Mouse (Mus musculus) gastrocnemius, postnatal 36 days (tissue): ENCODE results near the gene Nos1ap. TPM values are rescaled to one million over a fixed set of nuclear protein-coding genes. Genes with fewer than 3 reads are reported as not detected.

ENCODE experiments used
- DNase-seq, 2 experiments: peaks; one replicate each; pipeline ENCODE4 v3.0.0; 2022
- intact Hi-C: fragments of 180-260 bp; cut with DNase I; formaldehyde crosslinking; loops from one replicate; pipeline ENCODE4 v1.15.1; 2025
- total RNA-seq, 2 experiments: library from RNA; stranded (reverse); gene quantifications; 2 replicates each; pipeline ENCODE4 v1.2.3; 2021

Nos1ap gene
- total RNA-seq, 2 experiments from 2014 or later, result 1.0 to 1.7 TPM

DNA sequence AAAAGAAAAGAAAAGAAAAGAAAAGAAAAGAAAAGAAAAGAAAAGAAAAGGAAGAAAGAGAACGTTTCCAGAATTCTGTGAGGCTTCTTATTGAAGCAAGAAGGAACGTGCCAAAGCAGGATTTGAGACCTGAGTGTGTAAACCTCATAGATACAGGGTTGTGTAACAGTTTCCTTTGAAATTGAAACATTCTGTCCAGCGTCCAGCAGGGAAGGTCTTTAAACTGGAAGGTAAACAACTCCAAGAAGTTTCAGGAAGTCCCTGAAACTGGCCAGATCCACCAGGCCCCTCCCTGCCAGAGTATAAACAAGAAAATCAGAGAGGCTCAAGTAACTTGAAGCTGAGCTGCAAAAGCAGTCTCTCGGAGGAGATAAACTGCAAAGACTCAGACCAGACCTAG lies 870 bp upstream of the Nos1ap start:
- no peak for DNase-seq
- intact Hi-C loops, result no loop called here

DNA sequence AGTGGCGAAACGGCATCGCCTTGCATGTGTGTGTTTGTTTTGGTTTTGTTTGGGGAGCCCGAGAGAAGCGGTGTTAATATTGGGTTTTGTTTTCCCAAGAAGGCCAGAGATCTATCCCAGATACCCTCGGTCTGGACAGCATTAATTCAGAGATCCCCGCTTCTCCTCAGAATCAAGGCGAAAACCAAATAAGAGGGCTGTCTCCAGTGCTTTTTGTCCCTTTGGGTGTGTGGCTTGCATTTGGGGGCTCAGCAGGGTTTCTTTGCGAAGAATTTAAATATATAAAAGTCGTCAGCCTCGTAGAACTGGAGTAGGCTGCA lies 340 bp upstream of the Nos1ap start:
- DNase-seq, result no peak
- intact Hi-C loops, result no loop called here

DNA sequence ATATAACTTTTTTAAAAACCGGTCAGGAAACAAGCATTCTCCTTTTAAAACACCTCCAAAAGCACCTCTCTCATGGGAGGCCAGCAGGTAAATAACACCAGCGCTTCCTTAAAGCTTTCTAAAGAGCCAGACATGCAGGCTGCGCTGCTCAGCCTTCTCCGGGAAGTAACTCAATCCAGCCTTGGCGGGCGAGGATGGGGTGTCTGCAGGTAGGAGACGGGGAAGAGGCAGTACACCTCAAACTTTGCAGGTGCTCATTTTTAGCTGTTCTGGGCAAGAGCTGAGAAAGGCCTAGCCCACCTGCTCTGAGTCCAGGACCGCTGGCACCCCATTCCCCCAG lies 812 bp downstream of the Nos1ap start:
- intact Hi-C loops, result no loop called here
- DNase-seq, result no peak

DNA sequence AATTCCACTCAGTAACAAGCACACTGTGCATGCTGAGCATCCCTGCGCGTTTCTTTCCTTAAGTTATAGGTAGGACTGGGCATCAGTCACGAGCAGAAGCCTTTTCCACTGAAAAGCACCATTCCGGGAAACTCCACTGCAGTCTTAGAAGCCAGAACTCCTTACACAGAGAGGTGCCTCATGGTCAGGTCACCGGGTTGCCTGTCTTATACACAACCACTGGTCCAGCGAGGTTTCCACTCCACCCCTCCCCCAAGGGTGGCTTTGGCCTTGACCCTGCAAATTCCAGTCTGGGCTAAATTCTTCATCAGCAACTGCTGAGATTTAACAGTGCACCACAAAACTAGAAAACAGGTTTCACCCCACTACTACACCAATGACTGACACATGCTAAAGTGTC lies 1.3 kb downstream of the Nos1ap start:
- no peak for DNase-seq
- intact Hi-C loops, result no loop called here

DNA sequence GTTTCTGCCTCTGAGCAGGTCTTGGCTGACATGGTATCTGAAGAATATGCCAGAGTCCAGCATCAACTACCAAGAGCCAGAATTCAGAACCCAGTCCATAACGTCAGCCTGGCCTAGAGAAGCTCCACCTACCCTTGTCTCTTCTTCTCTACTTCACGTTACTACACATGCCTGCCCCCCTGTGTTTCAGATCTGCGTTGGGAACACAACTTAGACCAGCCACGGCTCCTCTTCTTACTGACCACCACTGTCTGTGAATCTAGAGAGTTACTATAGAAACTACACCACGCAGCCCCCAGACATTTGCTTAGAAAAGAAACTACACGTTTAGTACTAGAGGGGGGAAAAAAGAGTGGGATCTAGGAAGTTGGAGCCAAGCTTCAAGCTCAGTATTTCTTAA lies 2.9 kb downstream of the Nos1ap start:
- no peak for DNase-seq
- intact Hi-C loops, result loop anchor here (1.0 kb wide), 1 partner anchor 26 kb away; no protein-coding TSS in a partner anchor

DNA sequence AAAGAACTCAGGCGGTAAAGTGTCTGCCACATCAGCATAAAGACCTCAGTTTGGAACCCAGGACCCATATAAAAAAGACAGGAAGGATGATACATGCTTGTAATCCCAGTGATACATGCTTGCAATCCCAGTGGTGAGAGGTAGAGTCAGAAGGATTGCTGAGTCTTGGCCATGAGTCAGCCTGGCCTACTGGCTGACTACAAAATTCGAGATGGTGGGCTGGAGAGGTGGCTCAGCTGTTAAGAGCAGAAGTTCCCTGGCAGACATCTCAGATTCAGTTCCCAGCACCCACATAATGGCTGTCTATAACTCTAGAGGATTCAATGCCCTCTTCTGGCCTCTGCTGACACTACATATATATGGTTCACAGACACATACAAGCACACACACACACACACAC lies 5.7 kb downstream of the Nos1ap start:
- intact Hi-C loops, result no loop called here
- no peak for DNase-seq

DNA sequence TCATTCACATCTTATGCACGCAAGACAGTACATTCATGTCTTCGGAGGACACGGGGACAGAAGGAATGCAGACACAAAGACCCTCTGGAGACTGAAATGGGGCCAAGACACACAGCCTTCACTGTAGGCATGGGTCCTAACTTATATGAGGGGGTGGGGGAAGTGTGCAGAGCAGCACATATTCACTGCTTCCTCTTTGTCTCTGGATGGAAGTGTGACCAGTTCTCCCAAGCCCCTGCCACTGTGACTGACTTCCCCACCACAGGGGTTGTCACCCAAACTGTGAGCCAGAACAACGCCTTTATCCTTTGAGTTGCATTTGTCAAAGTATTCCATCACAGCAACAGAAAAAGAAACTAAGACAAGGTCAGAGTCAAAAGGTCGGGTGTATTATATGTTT lies 7.3 kb downstream of the Nos1ap start:
- DNase-seq, result no peak
- intact Hi-C loops, result no loop called here

DNA sequence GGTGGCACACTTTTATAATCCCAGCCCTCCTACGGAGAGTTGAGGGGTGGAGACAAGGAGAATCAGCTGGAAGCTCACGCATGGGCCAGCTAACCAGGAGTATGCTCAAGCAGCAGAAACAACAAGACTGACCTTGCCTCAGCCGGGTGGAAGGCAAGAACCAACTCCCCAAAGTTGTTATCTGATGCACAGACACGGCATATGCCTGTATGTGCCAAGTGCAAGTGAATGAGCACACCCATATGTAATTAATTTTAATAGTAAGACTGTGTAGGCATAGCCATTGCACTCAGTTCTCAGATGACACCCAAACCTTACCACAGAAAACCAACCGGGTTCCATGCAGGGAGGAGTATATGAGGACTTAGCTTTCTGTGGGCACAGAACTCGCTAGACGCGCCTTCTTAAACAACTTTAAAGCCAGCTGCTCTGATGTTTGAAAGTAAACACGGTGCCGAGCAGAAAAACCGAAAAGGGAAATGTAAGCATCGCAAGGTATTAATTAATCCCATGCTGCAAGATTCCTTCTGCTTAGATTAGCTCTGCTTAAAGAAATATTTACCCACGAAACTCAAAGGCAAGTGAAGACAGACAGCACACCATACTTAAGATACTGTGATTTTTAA lies 9.1 kb downstream of the Nos1ap start:
- intact Hi-C loops, result no loop called here
- DNase-seq, result no peak

DNA sequence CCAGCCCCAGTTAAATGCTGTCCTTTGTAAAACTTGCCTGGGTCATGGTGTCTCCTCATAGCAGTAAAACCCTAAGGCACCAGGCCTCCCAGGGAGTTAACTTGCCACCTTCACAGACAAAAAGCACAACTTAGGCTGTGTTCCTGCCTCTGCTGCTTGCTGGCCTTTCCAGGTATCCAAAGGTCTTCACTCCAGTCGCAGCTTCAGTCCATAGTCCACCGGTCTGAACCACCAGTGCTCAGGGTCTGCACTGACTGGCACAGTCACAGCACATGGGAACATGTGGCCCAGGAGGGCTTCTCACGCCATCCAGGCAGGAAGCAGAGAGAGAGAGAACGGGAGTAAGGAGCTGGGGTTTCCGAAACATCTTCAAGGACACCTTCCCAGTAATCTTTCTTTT lies 10.2 kb downstream of the Nos1ap start:
- intact Hi-C loops, result no loop called here

DNA sequence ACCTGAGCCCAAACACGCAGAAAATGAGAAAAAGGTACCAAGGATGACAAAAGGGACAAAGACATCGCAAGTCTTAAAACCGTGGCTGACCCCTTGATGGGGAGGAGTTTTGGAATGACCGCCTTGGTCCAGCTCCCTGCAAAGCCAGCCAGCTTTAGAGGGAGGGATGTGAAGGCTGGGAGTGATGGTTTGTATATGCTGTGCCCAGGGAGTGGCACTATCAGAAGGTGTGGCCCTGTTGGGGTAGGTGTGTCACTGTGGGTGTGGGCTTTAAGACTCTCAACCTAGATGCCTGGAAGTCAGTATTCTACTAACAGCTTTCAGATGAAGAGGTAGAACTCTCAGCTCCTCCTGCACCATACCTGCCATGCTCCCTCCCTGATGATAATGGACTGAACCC lies 10.6 kb downstream of the Nos1ap start:
- DNase-seq, result no peak
- intact Hi-C loops, result no loop called here

More for the DNA sequence above, 10.2 kb downstream of the Nos1ap start:
- no peak for DNase-seq

DNA sequence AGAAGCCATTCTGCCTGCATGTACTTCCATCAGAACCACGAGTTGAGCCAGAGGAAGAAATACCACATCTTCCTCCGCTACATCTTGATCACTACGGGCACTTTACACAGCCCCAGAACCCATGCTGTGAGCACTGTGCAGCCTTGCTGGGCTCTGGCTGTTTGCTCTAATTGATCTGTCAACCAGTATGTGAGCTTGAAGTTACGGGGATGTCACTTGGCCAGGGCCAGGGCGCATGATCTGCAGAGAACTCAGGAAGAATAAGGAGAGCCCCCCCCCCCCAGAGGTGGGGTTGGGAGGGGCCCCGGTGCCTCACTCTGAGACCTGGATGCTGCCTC lies 13.0 kb downstream of the Nos1ap start:
- intact Hi-C loops, result no loop called here
- no peak for DNase-seq

DNA sequence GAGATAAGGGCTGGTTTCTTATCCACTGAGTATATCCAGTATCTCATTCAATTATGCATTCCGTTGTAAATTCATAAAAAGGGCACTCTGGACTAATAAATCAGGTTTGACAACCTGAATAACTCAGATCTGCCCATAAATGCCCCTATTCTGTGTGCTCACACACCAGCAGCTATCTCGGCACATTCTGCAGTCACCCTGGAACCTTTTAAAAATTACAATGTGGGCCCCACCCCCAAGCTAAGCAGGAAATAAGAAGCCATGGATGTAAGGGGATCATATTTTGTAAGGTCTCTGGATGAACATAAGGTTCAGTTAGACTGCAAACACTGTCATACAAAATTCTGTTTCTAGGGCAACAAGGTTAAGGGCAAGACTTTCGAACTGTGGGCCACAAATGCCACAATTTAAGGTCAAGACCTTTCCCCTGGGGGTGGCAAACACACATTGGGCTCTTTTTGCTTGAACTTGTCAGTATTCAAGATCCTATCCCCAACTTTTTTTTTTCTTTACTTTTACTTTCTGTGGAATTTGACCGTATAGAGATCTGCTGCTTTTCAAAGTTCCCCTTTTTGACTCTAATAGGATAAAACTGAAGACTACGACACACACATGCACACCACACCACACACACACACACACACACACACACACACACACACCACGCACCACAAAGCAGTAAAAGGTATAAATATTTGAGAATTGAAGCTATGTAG lies 13.5 kb downstream of the Nos1ap start:
- DNase-seq, result no peak
- intact Hi-C loops, result no loop called here

DNA sequence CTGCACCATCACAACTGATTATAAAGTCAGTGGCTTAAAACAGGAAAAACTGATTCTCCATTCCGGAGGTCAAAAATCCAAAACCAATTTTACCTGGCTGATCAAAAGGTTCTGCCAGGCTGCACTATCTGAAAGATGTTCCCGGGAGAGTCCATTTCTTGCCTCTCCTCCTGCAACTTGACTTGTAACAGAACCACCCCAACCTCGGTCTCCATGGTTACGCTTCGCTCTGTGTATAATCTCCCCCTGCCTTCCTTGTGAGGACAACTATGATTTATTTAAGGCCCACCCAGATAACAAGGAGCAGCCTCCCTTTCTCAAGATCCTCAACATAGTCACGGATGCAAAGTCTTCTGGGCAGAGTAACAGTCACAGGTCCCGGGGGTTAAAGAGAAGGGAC lies 16.5 kb downstream of the Nos1ap start:
- intact Hi-C loops, result no loop called here
- no peak for DNase-seq

DNA sequence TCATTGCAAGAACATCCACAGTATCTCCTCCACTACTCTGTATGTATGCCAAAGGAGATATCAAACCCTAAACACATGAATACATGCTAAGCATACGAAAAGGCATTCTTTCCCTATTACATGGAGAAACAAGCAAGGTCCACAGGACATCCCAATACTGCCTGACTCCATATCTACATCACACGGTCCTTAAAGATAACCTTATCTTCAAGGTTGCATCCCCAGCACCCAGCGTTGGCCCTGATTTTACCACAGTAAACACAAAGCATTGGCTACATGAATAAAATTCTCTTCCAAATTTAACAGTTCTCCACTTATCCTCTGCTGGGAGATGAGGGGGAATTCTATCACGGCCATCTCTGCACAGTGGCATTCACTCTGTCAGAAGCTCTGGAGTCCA lies 22.7 kb downstream of the Nos1ap start:
- intact Hi-C loops, result no loop called here
- DNase-seq, result no peak

DNA sequence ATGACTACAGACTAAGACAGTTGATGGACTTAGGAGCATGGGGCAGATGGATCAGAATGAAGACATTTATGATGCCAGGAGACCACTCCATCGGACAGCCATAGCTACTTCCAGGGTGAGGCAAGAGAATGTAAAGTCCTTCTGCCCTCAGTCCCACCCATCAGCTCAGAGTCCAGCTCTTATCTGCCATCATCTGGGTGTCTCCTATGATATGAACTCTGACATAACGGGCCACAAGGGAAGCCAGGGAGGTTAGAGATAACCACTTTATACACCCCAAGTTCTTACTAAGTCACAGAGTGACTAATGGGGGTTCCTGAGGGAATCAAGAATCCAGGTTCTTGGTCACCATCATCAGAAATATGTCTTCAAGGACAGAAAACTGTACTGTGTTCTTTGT lies 23.1 kb downstream of the Nos1ap start:
- intact Hi-C loops, result no loop called here
- DNase-seq, result no peak

DNA sequence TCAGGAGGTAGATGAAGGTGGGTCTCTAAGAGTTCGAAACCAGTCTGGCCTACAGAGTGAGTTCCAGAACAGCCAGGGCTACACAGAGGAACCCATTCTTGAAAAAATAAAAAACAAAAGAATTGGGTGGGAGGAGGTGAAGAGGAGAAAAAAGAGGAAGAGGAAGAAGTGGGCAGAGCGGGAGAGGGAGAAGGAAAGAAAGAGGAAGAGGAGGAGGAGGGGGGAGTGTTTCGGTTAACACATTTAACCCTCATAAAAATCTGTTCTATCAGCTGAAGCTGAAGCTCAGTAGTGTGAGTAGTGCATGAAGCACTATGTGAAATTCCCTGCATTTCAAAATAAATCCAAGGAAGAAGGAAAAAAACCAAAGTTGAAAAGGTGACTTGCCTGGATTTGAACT lies 24.7 kb downstream of the Nos1ap start:
- intact Hi-C loops, result no loop called here
- no peak for DNase-seq

DNA sequence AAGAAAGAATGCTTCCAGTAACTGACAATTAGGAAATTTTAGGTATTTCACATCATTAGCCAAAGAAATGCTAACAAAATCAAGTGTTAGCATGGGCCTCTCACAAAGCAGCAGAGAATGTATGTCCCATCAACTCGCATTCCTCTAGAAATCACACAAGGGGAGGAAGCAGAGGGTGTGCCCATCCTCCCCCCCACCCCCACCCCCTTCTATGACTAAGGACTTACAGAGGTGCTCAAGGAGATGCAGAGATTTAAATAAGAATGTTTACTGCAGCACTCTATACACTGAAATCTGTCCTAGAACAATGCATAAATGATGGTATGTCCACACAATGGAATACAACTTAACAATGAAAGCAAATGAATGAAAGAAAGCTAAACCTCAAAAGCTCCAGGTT lies 27.2 kb downstream of the Nos1ap start:
- intact Hi-C loops, result no loop called here
- no peak for DNase-seq

DNA sequence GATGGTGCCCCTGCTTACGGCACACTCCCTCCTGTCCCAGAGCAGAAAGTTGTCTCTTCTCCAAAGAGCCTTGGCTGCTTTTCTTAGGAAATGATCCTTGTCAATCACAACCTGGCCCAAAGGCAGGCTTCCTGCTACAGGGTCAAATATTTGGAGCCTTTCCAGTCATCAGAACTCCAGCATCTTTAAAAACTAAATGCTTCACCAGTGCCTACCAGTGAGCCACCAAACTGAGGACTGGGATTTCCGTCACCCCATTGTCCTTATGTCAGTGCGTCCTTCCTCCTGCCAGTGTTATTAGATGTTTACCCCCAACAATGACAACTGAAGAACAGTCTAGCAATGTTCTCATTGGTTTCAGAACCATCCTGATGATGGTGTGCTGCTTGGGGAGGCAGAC lies 28.9 kb downstream of the Nos1ap start:
- DNase-seq, result no peak
- intact Hi-C loops, result no loop called here

DNA sequence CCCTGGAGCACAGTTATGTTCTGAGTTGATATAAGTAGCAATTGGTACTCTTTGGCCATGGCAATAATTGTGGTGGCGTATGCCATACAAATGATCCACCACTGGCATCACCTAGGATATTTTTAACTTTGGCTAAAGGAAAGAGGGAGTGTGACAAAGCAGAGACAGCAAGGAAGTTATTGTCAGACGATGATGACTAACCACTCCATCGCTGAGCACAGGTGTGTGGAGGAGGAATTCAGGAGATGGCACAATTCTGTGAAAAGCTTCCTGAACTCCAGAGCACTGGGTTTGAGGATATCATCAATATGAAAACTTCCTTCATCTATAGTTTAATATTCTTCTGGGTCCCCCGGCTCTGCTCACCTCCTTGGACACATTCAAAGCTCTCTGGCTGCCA lies 31.7 kb downstream of the Nos1ap start:
- no peak for DNase-seq
- intact Hi-C loops, result no loop called here

DNA sequence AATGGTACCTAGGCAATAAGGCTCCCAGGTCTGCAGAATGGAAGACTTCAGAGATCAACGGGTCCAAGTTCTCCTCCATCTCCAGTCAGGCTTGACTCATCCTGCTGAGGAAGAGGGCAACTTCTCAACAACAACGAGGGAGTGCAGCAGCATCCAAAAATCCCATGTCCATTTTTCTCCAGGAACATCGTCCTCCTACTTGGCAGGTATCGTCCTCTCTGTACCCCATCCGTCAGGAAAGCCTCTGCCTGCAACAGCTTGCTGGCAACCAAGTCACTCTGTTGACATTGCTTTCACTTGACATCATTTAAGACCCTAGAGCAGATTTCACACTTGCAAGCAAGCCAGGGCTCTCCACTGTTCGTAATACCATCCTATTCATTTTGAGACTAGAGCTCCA lies 33.0 kb downstream of the Nos1ap start:
- DNase-seq, result no peak
- intact Hi-C loops, result no loop called here

DNA sequence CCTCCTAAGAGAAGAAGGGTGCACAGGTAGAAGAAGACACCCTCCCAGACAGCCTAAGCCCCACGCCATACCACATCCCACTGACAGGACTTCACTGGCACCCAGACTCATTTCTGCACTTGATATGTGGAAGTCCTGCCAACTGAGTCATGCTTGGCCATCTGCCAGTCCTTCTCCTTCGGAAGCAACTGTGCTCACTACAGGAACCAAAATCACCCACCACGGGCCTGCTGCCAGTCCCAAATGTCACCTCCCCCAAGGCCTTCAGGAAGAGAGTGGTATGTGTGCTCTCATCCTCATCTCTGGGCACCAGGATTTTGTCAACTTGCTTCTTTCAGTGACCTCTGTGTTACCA lies 34.7 kb downstream of the Nos1ap start:
- intact Hi-C loops, result no loop called here
- peak; percentile 24 to 54 for DNase-seq

DNA sequence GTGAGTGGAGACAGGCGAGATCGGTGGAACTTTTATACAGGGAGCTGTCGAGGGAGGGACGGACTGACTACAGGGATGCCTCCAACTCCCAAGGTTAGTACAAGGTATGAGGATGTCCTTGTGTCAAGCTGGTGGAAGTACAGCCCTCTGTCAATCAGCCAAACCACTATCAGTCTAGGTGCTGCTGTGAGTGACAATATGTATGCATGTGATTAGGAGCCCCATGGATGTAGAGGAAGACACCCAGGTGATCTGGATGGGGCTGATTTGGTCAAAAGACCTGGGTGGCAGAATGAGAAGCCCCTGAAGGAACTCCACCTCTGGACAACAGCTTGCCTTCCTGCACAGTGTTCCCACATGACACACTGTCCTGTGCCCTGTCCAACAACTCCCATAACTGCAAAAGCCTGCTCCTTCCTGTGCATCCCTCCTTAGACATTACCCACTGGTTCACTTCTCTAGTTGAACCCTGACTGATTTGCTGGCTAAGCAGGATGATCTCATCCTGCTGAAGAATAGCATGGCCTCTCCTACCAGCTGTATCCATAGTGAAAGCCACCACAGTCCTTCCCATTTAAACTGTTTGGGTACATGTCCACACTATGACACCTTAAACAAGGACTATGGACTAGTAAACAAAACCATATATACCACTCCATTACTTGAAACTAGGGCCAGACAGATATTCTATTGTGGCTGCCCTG lies 35.3 kb downstream of the Nos1ap start:
- no peak for DNase-seq
- intact Hi-C loops, result no loop called here
